ENCODE assay signal across 20 mouse cellular contexts in the genomic region with DNA sequence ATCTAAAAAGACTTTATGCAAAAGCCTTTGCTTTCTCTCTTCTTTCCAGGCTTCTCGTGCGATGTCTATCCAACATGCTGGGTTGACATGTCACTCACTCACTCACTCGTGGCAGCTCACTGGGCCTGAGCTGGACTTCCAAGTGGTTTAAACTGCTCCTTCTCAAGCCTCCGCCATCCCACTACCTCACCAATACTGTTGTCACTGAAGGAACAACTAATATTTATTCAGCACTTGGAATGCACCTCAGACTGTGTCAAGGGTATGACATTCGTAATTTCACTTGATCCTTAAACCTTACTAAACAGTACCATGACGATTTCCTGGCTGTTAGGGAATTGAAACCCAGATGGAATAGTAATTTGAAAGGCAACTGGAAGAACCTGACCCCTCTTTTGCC. TPM values are rescaled to one million over a fixed set of nuclear protein-coding genes. Genes with fewer than 3 reads are reported as not detected.
A peak's percentile ranks its signal among the peaks of the same experiment; 100 is the strongest.
DNase-seq lines count a peak whose midpoint lies in the region; ATAC-seq and TF ChIP-seq lines count a peak whose summit lies in the region.
"Had no signal": no experiment of that assay in that cellular context is flagged by ENCODE, and none has a peak within 500 bp of the region (broad histone marks: within the 10 kb centered on the region; RNA-seq: fewer than 3 reads in every experiment).

No protein-coding gene starts in this region.

- no peak overlapping the region for H3K9ac ChIP-seq in liver, adult 2 months (ENCODE audit: low read depth, low read length)
- no peak overlapping the region for H3K9ac ChIP-seq in liver, embryonic 12.5 days
- 0 out of 2 replicates have a peak overlapping the region, but pooled peaks have one; percentile 71 for H3K9ac ChIP-seq in CH12.LX (ENCODE audit: insufficient read depth, low read depth)
- H3K9ac ChIP-seq in lung, embryonic 16.5 days (ENCODE audit: low read length), result no peak overlapping the region
- H3K9ac ChIP-seq: embryonic facial prominence, embryonic 13.5 days; forebrain, embryonic 12.5 days; heart, embryonic 13.5 days had no signal

- TF ChIP-seq POLR2A in liver, adult 2 months (IDR thresholded peaks at IDR 0.05; ENCODE audit: extremely low read depth, insufficient read depth, low read length), result no peak
- TF ChIP-seq POLR2A in CH12.LX (IDR thresholded peaks at IDR 0.05; ENCODE audit: low read depth, low read length), result no peak

- H3K27me3 ChIP-seq in liver, adult 2 months (ENCODE audit: control insufficient read depth, insufficient read depth, low read length), result no peaks in the 10 kb centered on the region
- H3K27me3 ChIP-seq in liver, embryonic 12.5 days (replicated peaks), result no peaks in the 10 kb centered on the region
- no peaks in the 10 kb centered on the region for H3K27me3 ChIP-seq in CH12.LX (replicated peaks)
- no peaks in the 10 kb centered on the region for H3K27me3 ChIP-seq in lung, embryonic 16.5 days (ENCODE audit: control insufficient read depth, insufficient read depth, low read depth, low read length)
- H3K27me3 ChIP-seq: embryonic facial prominence, embryonic 13.5 days; heart, embryonic 13.5 days had no signal

- dilution Hi-C loops in CH12.LX (cut with MboI; ENCODE audit: extremely low pct_ligation_motif_present, extremely low pct_unique_long_range_greater_than_20kb, low sequenced_read_pairs), result no loop called here

- ATAC-seq in liver, embryonic 12.5 days, result no peak
- ATAC-seq in lung, embryonic 16.5 days (ENCODE audit: low read depth), result no peak
- ATAC-seq in monocyte, adult 5-6 weeks (replicated peaks; ENCODE audit: insufficient number of reproducible peaks, low FRiP score, low TSS enrichment, poor library complexity, severe bottlenecking), result no peak
- ATAC-seq: forebrain, embryonic 16.5 days; hindbrain, embryonic 16.5 days had no signal

- peak; percentile 74 for DNase-seq in liver, adult 2 months (ENCODE audit: extremely low read depth, low read depth, low spot score)
- no peak for DNase-seq in CH12.LX (ENCODE audit: extremely low read depth)
- DNase-seq in lung, postnatal 36 days, result peak; percentile 81
- DNase-seq in right cerebral cortex, adult 18-20 months, result no peak
- DNase-seq: adrenal gland, adult 8-10 months; adrenal gland, postnatal 36 days; cerebellum, adult 11 months; cerebellum, adult 8-10 months; cerebellum, postnatal 36 days; gastrocnemius, postnatal 25 days; heart, postnatal 36 days had no signal

- peaks cover 39% of the 10 kb centered on the region for H3K79me2 ChIP-seq in liver, adult 2 months (ENCODE audit: control insufficient read depth, insufficient read depth, low read length)
- H3K79me2 ChIP-seq in CH12.LX (replicated peaks; ENCODE audit: control insufficient read depth, extremely low read depth, insufficient read depth, poor library complexity, severe bottlenecking), result peaks cover 73% of the 10 kb centered on the region

- 32% methylated on average over 6 of the region's 6 CpGs for WGBS in liver, adult 2 months
- 77% methylated on average over 6 of the region's 6 CpGs for WGBS in liver, embryonic 12.5 days (ENCODE audit: insufficient replicate concordance)
- 50% methylated on average over 6 of the region's 6 CpGs for WGBS in lung, embryonic 16.5 days

- peak overlapping the region; percentile 83 for H3K27ac ChIP-seq in liver, adult 2 months (replicated peaks; ENCODE audit: insufficient read depth, low read depth, low read length)
- no peak overlapping the region for H3K27ac ChIP-seq in liver, embryonic 12.5 days
- H3K27ac ChIP-seq in CH12.LX (ENCODE audit: insufficient read depth, low read depth), result peak overlapping the region; percentile 11; the same call in 1 of the 2 replicates
- H3K27ac ChIP-seq in lung, embryonic 16.5 days (ENCODE audit: low read length), result 0 out of 2 replicates have a peak overlapping the region, but pooled peaks have one; percentile 6
- H3K27ac ChIP-seq: embryonic facial prominence, embryonic 13.5 days; forebrain, embryonic 12.5 days had no signal

- H3K4me2 ChIP-seq in liver, embryonic 12.5 days, result no peak overlapping the region
- peak overlapping the region; percentile 91 for H3K4me2 ChIP-seq in CH12.LX (ENCODE audit: insufficient read depth, low read depth, poor library complexity, severe bottlenecking)
- H3K4me2 ChIP-seq in lung, embryonic 16.5 days (ENCODE audit: low read depth, low read length), result no peak overlapping the region
- H3K4me2 ChIP-seq: embryonic facial prominence, embryonic 13.5 days; forebrain, embryonic 12.5 days had no signal

- TF ChIP-seq EP300 in CH12.LX (IDR thresholded peaks at IDR 0.05; ENCODE audit: low read length), result no peak

- peaks cover 40% of the 10 kb centered on the region for H3K4me1 ChIP-seq in liver, adult 2 months (ENCODE audit: control insufficient read depth, insufficient read depth, low read length)
- H3K4me1 ChIP-seq in liver, embryonic 12.5 days, result peaks cover 70% of the 10 kb centered on the region
- H3K4me1 ChIP-seq in CH12.LX (ENCODE audit: control insufficient read depth in 1 of 2, insufficient read depth in 2 of 2), result peaks cover 15 to 60% of the 10 kb centered on the region in 2 experiments
- peaks cover 45% of the 10 kb centered on the region for H3K4me1 ChIP-seq in lung, embryonic 16.5 days (replicated peaks; ENCODE audit: control insufficient read depth, insufficient read depth, low read length)

- in situ Hi-C loops in CH12.LX (cut with MboI; ENCODE audit: low pct_ligation_motif_present, low pct_unique_long_range_greater_than_20kb, low sequenced_read_pairs), result no loop called here

- TF ChIP-seq CTCF in liver, adult 2 months (IDR thresholded peaks at IDR 0.05; ENCODE audit: low read depth, low read length), result no peak
- TF ChIP-seq CTCF in CH12.LX (conservative IDR thresholded peaks at IDR 0.05 in 1 of 2, IDR thresholded peaks at IDR 0.05 in 1 of 2; ENCODE audit: low read depth in 2 of 2, low read length in 2 of 2), result no peak

- no peak for TF ChIP-seq RAD21 in CH12.LX (IDR thresholded peaks at IDR 0.05; ENCODE audit: low read depth, low read length)

- no peaks in the 10 kb centered on the region for H3K36me3 ChIP-seq in liver, adult 2 months (ENCODE audit: control insufficient read depth, insufficient read depth, low read length)
- H3K36me3 ChIP-seq in liver, embryonic 12.5 days, result peaks cover 4% of the 10 kb centered on the region
- H3K36me3 ChIP-seq in CH12.LX (replicated peaks in 1 of 2; ENCODE audit: control insufficient read depth in 1 of 2, insufficient read depth in 1 of 2, low read length in 1 of 2), result peaks cover 3 to 8% of the 10 kb centered on the region in 2 experiments
- H3K36me3 ChIP-seq in lung, embryonic 16.5 days (ENCODE audit: control insufficient read depth, insufficient read depth, low read length), result no peaks in the 10 kb centered on the region
- H3K36me3 ChIP-seq: forebrain, embryonic 12.5 days had no signal

- no peaks in the 10 kb centered on the region for H3K9me3 ChIP-seq in liver, embryonic 12.5 days (replicated peaks)
- H3K9me3 ChIP-seq in CH12.LX (replicated peaks; ENCODE audit: low read length), result no peaks in the 10 kb centered on the region
- no peaks in the 10 kb centered on the region for H3K9me3 ChIP-seq in lung, embryonic 16.5 days (ENCODE audit: control insufficient read depth, low read length)
- H3K9me3 ChIP-seq: embryonic facial prominence, embryonic 13.5 days; forebrain, embryonic 12.5 days; G1E; heart, embryonic 13.5 days had no signal

- no peak overlapping the region for H3K4me3 ChIP-seq in liver, adult 2 months (ENCODE audit: insufficient read depth, low read depth, low read length)
- H3K4me3 ChIP-seq in liver, embryonic 12.5 days, result no peak overlapping the region
- peak overlapping the region in 1 of 3 experiments; percentile 7 for H3K4me3 ChIP-seq in CH12.LX (replicated peaks in 1 of 3; ENCODE audit: low read depth in 2 of 3, low read length in 2 of 3, poor library complexity in 1 of 3)
- H3K4me3 ChIP-seq in lung, embryonic 16.5 days (ENCODE audit: low read length), result no peak overlapping the region
- H3K4me3 ChIP-seq: embryonic facial prominence, embryonic 13.5 days; forebrain, embryonic 12.5 days had no signal

TF ChIP-seq in CH12.LX, 34 proteins besides CTCF, POLR2A, EP300 and RAD21 (continues in another document):
- TF ChIP-seq IRF4 (IDR thresholded peaks at IDR 0.05; ENCODE audit: low read depth, low read length), result no peak
- no peak for TF ChIP-seq ZMIZ1 (IDR thresholded peaks at IDR 0.05; ENCODE audit: low read depth, low read length)
- no peak for TF ChIP-seq NRF1 (IDR thresholded peaks at IDR 0.05; ENCODE audit: low read depth, low read length)
- TF ChIP-seq RCOR1 (conservative IDR thresholded peaks at IDR 0.05; ENCODE audit: low read depth, low read length), result no peak
- TF ChIP-seq TBP (conservative IDR thresholded peaks at IDR 0.05; ENCODE audit: low read depth, low read length), result no peak
- no peak for TF ChIP-seq CHD2 (IDR thresholded peaks at IDR 0.05; ENCODE audit: low read length)
- TF ChIP-seq MAFK (IDR thresholded peaks at IDR 0.05; ENCODE audit: insufficient replicate concordance, low read length), result no peak
- no peak for TF ChIP-seq TCF12 (IDR thresholded peaks at IDR 0.05; ENCODE audit: low read depth, low read length)
- no peak for TF ChIP-seq MAX (IDR thresholded peaks at IDR 0.05; ENCODE audit: low read length)
- no peak for TF ChIP-seq ZNF384 (IDR thresholded peaks at IDR 0.05; ENCODE audit: low read depth, low read length)
- TF ChIP-seq MAZ (IDR thresholded peaks at IDR 0.05; ENCODE audit: low read depth, low read length), result no peak
- TF ChIP-seq JUND (conservative IDR thresholded peaks at IDR 0.05; ENCODE audit: low read depth, low read length), result no peak
- TF ChIP-seq SMC3 (IDR thresholded peaks at IDR 0.05; ENCODE audit: low read depth, low read length), result no peak
- no peak for TF ChIP-seq MXI1 (IDR thresholded peaks at IDR 0.05; ENCODE audit: low read depth, low read length)

RNA-seq across cellular contexts. Expression of a gene that starts 2.6 kb away (rescaled TPM):
- total RNA-seq in liver, adult 2 months (2014; rRNA removed), result 11.0 and 14.4 TPM in 2 replicates
- polyA plus RNA-seq in liver, adult 2 months (2012; rRNA removed), result 19.7 and 24.1 TPM in 2 replicates
- 6.5 and 6.8 TPM in 2 replicates for polyA plus RNA-seq in liver, embryonic 12.5 days (2016; fragmentation: Nextera tagmentation; extraction: Ambion mirVana)
- total RNA-seq in CH12.LX (2012; rRNA removed) (25.6 and 30.1 TPM in 2 replicates), CH12.LX (2014; rRNA removed) (19.4 and 20.3 TPM in 2 replicates)
- polyA plus RNA-seq in CH12.LX (2012; ENCODE audit: insufficient read length, low read depth), result 18.8 and 22.9 TPM in 2 replicates
- polyA plus RNA-seq in lung, embryonic 16.5 days (2015; fragmentation: Nextera tagmentation; extraction: Ambion mirVana), result 19.7 and 19.8 TPM in 2 replicates
- total RNA-seq in monocyte, adult 5-6 weeks (2017), result 2.7 to 9.6 TPM (median 2.9 TPM) in 3 replicates

RNA-seq across cellular contexts. Expression of a gene that starts 3.0 kb away (rescaled TPM):
- 48.5 and 52.1 TPM in 2 replicates for total RNA-seq in liver, adult 2 months (2014; rRNA removed)
- polyA plus RNA-seq in liver, adult 2 months (2012; rRNA removed), result 18.2 and 21.7 TPM in 2 replicates
- polyA plus RNA-seq in liver, embryonic 12.5 days (2016; fragmentation: Nextera tagmentation; extraction: Ambion mirVana), result 116 TPM in 2 replicates
- total RNA-seq in CH12.LX (2012; rRNA removed) (293 and 334 TPM in 2 replicates), CH12.LX (2014; rRNA removed) (354 and 381 TPM in 2 replicates)
- polyA plus RNA-seq in CH12.LX (2012; ENCODE audit: insufficient read length, low read depth), result 300 and 322 TPM in 2 replicates
- polyA plus RNA-seq in lung, embryonic 16.5 days (2015; fragmentation: Nextera tagmentation; extraction: Ambion mirVana), result 118 and 120 TPM in 2 replicates
- 89.9 to 107 TPM (median 97.4 TPM) in 3 replicates for total RNA-seq in monocyte, adult 5-6 weeks (2017)

Comparison
In these comparisons a context has a peak if more than half of its experiments do, and no peak if none do; other contexts are left out.
1. DNase-seq: peak in liver, adult 2 months (single experiment) and lung, postnatal 36 days (single experiment); none in CH12.LX (single experiment) and right cerebral cortex, adult 18-20 months (single experiment).